Mouse (Mus musculus): ENCODE results near the gene Gimap1. TPM values are rescaled to one million over a fixed set of nuclear protein-coding genes. Genes with fewer than 3 reads are reported as not detected.

Gimap1 gene
- total and polyA plus RNA-seq, 2 experiments = 2.5 to 4.1 TPM

DNA sequence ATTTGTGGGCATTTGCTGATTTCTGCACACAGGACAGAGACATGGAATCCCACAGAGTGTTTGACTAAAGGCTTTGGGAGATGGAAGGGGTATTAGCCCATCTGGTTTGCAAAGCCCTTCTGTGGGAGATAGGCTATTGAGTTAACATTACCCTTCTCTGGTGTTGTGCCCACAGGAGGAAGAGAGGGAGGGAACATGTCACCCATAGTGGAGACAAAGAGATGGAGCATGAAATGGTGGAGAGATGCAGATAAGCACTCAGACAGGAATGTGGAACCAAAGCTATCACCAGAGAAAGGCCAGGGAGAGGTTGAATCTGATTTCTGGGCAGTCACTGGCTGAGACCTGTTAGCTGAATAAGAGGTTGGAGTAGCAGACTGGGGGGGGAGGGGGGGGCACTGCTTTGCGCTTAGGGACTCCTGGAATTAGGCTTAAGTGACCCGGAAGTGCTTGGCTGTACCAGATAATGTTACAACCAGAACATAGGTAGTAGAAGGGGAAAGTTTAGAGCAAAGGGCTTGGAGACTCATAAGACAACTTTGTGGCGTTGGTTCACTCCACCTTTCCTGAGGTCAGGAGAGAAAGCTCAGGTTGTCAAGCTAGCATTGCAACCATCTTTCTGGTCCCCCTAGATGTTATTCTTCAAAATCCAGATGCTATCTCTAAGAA is 1.8 kb downstream of the Gimap1 start:
- H3K27me3 ChIP-seq (ENCODE audit: control insufficient read depth, insufficient read depth, low read length) = no peaks in the 10 kb centered on the region
- no peak overlapping the region for H3K4me3 ChIP-seq (ENCODE audit: insufficient read depth, low read depth, low read length)
- peak overlapping the region; percentile 46; the same call in 1 of the 2 replicates for H3K9ac ChIP-seq (ENCODE audit: low read depth, low read length)
- H3K36me3 ChIP-seq (ENCODE audit: control insufficient read depth, insufficient read depth, low read length) = no peaks in the 10 kb centered on the region
- peaks cover 4% of the 10 kb centered on the region; the same call in 1 of the 2 replicates for H3K79me2 ChIP-seq (ENCODE audit: control insufficient read depth, insufficient read depth, low read length)
- WGBS = 70% methylated on average over 3 of the region's 3 CpGs
- TF ChIP-seq CTCF (IDR thresholded peaks at IDR 0.05; ENCODE audit: low read depth, low read length) = no peak
- no peak for TF ChIP-seq POLR2A (IDR thresholded peaks at IDR 0.05; ENCODE audit: extremely low read depth, insufficient read depth, low read length)
- no peak for DNase-seq (ENCODE audit: extremely low read depth, low read depth, low spot score)
- peaks cover 6% of the 10 kb centered on the region for H3K4me1 ChIP-seq (ENCODE audit: control insufficient read depth, insufficient read depth, low read length)
- H3K27ac ChIP-seq (replicated peaks; ENCODE audit: insufficient read depth, low read depth, low read length) = peak overlapping the region; percentile 60

DNA sequence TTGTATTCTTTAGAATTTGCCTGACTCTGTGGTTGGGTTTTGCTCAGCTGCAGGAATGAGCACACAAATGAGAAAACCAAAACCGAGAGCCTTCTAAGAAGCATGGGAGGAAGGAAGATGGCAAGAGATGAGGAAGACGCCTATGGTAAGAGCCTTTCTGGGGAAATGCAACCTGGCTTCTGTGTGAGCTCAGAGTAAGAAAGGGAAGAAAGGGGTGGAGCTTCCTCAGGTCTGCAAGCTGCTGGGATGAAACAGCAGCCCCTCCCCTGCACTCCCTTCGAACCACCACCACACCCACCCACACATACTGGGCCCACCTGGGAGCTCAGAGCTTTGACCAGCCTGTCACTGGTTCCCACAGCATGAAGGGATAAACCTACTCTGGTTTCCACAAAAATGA is 2.4 kb downstream of the Gimap1 start:
- Histone ChIP-seq H3K9ac (ENCODE audit: low read depth, low read length) (no peak overlapping the region), H3K27ac (replicated peaks; ENCODE audit: insufficient read depth, low read depth, low read length) (peak overlapping the region; percentile 43; the same call in 1 of the 2 replicates), H3K4me3 (ENCODE audit: insufficient read depth, low read depth, low read length) (no peak overlapping the region), H3K27me3 (ENCODE audit: control insufficient read depth, insufficient read depth, low read length) (no peaks in the 10 kb centered on the region), H3K36me3 (ENCODE audit: control insufficient read depth, insufficient read depth, low read length) (no peaks in the 10 kb centered on the region), H3K4me1 (ENCODE audit: control insufficient read depth, insufficient read depth, low read length) (peaks cover 6% of the 10 kb centered on the region), H3K79me2 (ENCODE audit: control insufficient read depth, insufficient read depth, low read length) (peaks cover 4% of the 10 kb centered on the region; the same call in 1 of the 2 replicates)
- 31% methylated on average over 3 of the region's 3 CpGs for WGBS
- TF ChIP-seq CTCF (IDR thresholded peaks at IDR 0.05; ENCODE audit: low read depth, low read length) = no peak
- no peak for TF ChIP-seq POLR2A (IDR thresholded peaks at IDR 0.05; ENCODE audit: extremely low read depth, insufficient read depth, low read length)
- no peak for DNase-seq (ENCODE audit: extremely low read depth, low read depth, low spot score)

DNA sequence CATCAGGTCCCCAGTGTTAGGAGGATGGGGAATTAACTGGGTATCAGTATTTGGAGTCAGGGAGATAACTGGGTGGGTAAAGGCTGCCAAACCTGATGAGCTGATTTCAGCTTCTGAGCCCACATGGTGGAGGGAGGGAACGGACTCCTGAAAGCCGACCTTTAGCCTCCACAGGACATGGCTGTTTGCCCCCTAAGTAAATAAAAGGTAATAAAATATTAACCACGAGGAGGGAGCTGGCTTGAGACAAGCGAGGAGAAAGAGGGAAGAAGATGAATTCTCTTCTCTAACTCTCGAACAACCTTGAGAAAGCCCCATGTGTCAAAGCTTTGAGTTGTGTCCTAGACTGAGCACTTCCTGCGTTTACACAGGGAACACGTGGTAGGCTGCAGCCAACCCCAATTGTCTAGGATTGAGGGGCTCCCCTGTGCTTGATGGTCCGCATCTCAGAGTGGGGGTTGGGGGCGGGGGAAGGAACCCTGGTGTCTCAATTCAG is 2.9 kb downstream of the Gimap1 start:
- H3K4me3 ChIP-seq (ENCODE audit: insufficient read depth, low read depth, low read length) = no peak overlapping the region; the same call in 1 of the 2 replicates
- peak; percentile 91 for DNase-seq (ENCODE audit: extremely low read depth, low read depth, low spot score)
- no peaks in the 10 kb centered on the region for H3K27me3 ChIP-seq (ENCODE audit: control insufficient read depth, insufficient read depth, low read length)
- H3K79me2 ChIP-seq (ENCODE audit: control insufficient read depth, insufficient read depth, low read length) = peaks cover 4% of the 10 kb centered on the region; the same call in 1 of the 2 replicates
- peaks cover 6% of the 10 kb centered on the region for H3K4me1 ChIP-seq (ENCODE audit: control insufficient read depth, insufficient read depth, low read length)
- H3K36me3 ChIP-seq (ENCODE audit: control insufficient read depth, insufficient read depth, low read length) = no peaks in the 10 kb centered on the region
- TF ChIP-seq POLR2A (IDR thresholded peaks at IDR 0.05; ENCODE audit: extremely low read depth, insufficient read depth, low read length) (no peak), CTCF (IDR thresholded peaks at IDR 0.05; ENCODE audit: low read depth, low read length) (no peak)
- peak overlapping the region; percentile 77 for H3K27ac ChIP-seq (replicated peaks; ENCODE audit: insufficient read depth, low read depth, low read length)
- WGBS = 8% methylated on average over 9 of the region's 9 CpGs
- H3K9ac ChIP-seq (ENCODE audit: low read depth, low read length) = peak overlapping the region; percentile 13; the same call in 1 of the 2 replicates

DNA sequence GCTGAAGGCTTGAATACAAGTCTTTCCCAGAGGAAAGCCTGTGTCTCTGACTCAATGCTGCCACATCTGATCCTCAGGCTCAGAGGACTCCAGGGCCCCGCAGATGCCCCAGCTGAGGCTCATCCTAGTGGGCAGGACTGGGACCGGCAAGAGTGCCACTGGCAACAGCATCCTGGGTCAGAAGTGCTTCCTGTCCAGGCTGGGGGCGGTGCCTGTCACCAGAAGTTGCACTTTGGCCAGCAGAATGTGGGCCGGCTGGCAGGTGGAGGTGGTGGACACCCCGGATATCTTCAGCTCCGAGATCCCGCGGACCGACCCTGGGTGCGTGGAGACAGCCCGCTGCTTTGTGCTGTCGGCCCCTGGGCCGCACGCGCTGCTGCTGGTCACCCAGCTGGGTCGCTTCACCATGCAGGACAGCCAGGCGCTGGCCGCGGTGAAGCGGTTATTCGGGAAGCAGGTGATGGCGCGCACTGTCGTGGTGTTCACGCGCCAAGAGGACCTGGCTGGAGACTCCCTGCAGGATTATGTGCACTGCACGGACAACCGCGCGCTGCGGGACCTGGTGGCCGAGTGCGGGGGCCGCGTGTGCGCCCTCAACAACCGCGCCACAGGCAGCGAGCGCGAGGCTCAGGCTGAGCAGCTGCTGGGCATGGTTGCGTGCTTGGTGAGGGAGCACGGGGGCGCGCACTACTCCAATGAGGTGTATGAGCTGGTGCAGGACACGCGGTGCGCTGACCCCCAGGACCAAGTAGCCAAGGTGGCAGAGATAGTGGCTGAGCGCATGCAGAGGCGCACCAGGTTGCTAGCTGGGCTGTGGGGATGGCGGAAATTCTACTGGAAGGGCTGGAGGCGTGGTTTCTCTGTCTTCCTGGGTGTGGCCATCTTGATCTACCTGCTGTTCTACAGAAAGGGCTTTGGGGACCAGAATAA is 3.8 kb downstream of the Gimap1 start:
- H3K79me2 ChIP-seq (ENCODE audit: control insufficient read depth, insufficient read depth, low read length) = peaks cover 4% of the 10 kb centered on the region; the same call in 1 of the 2 replicates
- H3K36me3 ChIP-seq (ENCODE audit: control insufficient read depth, insufficient read depth, low read length) = no peaks in the 10 kb centered on the region
- 6% methylated on average over 52 of the region's 52 CpGs for WGBS
- peak overlapping the region; percentile 78 for H3K27ac ChIP-seq (replicated peaks; ENCODE audit: insufficient read depth, low read depth, low read length)
- DNase-seq (ENCODE audit: extremely low read depth, low read depth, low spot score) = peak; percentile 88
- H3K4me3 ChIP-seq (ENCODE audit: insufficient read depth, low read depth, low read length) = peak overlapping the region; percentile 79
- peak overlapping the region; percentile 75 for H3K9ac ChIP-seq (ENCODE audit: low read depth, low read length)
- TF ChIP-seq CTCF (IDR thresholded peaks at IDR 0.05; ENCODE audit: low read depth, low read length) (peak; percentile 45), POLR2A (IDR thresholded peaks at IDR 0.05; ENCODE audit: extremely low read depth, insufficient read depth, low read length) (peak; percentile 72; the same call in 1 of the 2 replicates)
- H3K4me1 ChIP-seq (ENCODE audit: control insufficient read depth, insufficient read depth, low read length) = peaks cover 6% of the 10 kb centered on the region
- H3K27me3 ChIP-seq (ENCODE audit: control insufficient read depth, insufficient read depth, low read length) = no peaks in the 10 kb centered on the region

DNA sequence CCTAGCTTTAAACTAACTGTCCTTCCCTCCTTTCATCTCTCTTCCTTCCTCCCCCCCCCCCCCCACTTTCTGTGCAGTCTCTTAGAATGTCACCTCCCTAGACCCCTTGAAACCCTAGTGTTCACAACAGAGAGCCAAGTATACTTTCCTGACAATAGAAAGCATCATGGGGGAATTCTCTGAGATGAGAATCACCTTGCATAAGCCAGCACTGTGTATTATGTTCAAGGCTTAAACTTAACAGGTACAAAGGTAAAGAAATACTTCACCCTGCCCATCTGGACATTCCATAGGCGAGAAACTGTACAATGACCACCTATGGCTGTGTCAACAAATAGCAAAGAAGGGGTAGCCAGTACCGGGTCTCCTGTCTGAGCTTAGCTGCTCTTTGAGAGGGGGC is 6.6 kb downstream of the Gimap1 start:
- H3K27me3 ChIP-seq (ENCODE audit: control insufficient read depth, insufficient read depth, low read length) = no peaks in the 10 kb centered on the region
- H3K4me3 ChIP-seq (ENCODE audit: insufficient read depth, low read depth, low read length) = no peak overlapping the region
- no peak for DNase-seq (ENCODE audit: extremely low read depth, low read depth, low spot score)
- peak overlapping the region; percentile 30 for H3K27ac ChIP-seq (replicated peaks; ENCODE audit: insufficient read depth, low read depth, low read length)
- TF ChIP-seq POLR2A (IDR thresholded peaks at IDR 0.05; ENCODE audit: extremely low read depth, insufficient read depth, low read length) (no peak), CTCF (IDR thresholded peaks at IDR 0.05; ENCODE audit: low read depth, low read length) (no peak)
- 40% methylated on average over 2 of the region's 2 CpGs for WGBS
- H3K79me2 ChIP-seq (ENCODE audit: control insufficient read depth, insufficient read depth, low read length) = peaks cover 4% of the 10 kb centered on the region; the same call in 1 of the 2 replicates
- no peak overlapping the region; the same call in 1 of the 2 replicates for H3K9ac ChIP-seq (ENCODE audit: low read depth, low read length)
- H3K36me3 ChIP-seq (ENCODE audit: control insufficient read depth, insufficient read depth, low read length) = no peaks in the 10 kb centered on the region
- H3K4me1 ChIP-seq (ENCODE audit: control insufficient read depth, insufficient read depth, low read length) = peaks cover 6% of the 10 kb centered on the region
